Mouse (Mus musculus): ENCODE results near the gene Ehd3. TPM values are rescaled to one million over a fixed set of nuclear protein-coding genes. Genes with fewer than 3 reads are reported as not detected.
A peak's percentile ranks its signal among the peaks of the same experiment; 100 is the strongest.

The Ehd3 gene
- polyA plus RNA-seq, 1 experiment from 2014 or later = 16.7 TPM

DNA sequence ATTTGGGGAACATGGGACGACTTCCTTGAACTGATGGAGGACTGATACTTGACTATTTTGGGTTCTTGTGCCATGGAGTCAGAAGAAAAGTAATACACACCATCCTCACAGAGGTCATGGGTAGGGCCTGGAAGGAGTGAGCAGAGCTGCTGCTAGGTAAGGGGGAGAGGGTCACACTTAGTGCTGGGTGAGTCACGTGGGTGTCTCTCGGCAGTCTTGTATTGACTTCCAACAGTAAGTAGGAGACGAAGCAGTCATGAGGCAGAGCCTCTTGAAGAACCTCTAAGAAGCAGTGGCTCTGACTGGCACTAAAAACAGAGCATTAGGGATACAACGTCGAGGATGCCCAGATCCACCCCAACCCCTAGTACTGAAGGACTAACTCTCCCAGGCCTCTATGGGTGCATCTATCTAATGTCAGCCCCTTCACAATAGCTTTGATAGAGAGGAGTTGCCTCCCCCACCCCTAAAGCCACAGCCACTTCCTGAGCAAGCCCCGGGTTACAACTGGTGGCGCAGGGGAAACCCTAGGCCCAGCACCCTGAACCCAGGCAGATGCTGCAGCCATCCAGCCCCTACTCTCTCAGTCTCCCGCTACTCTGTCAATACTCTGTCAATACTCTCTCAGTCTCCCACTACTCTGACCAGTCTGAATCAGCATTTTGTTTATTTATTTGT is 65.2 kb downstream of the Ehd3 start:
- ATAC-seq (ENCODE audit: low FRiP score, low TSS enrichment) = no peak
- Histone ChIP-seq H3K36me3 (ENCODE audit: control insufficient read depth, insufficient read depth, low read length) (no peaks in the 10 kb centered on the region), H3K4me3 (replicated peaks; ENCODE audit: low read depth, low read length) (no peak overlapping the region), H3K4me2 (ENCODE audit: low read length) (no peak overlapping the region), H3K4me1 (ENCODE audit: control insufficient read depth, insufficient read depth, low read length) (no peaks in the 10 kb centered on the region), H3K27ac (replicated peaks; ENCODE audit: low read depth, low read length) (no peak overlapping the region), H3K27me3 (ENCODE audit: control insufficient read depth, insufficient read depth, low read length) (no peaks in the 10 kb centered on the region), H3K9ac (replicated peaks; ENCODE audit: low read length) (no peak overlapping the region), H3K9me3 (ENCODE audit: control insufficient read depth, low read length) (no peaks in the 10 kb centered on the region)
- 93% methylated on average over 9 of the region's 9 CpGs for WGBS
- DNase-seq = no peak

DNA sequence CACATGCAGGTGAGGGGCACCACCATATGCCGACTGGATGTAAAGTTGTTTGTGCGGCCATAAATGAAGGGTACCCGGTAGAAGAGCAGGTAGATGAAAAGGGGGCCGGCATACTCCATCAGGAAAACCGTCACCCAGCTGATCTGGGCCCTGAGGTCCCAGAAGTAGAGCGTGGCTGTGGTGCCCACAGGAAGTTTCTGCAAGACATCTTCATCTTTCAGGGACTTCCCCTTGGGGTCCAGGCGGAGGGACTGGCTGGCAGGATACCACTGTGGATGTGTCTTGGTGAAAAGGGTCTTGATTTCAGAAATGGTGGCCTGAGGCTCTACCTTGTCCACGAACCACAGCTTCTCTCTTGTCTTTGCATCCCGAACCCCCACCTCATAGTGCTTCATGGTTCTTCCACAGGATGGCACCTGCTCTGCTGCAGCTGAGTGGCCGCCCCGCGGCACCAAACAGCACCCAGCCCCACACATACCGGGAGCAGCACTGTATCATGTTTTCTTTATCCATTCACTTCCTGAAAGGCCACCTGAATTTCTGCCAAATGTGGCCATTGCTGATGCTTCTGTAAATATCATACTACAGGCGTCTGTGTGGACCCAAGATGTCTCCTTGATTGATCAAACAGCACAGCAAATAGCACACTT is 67.1 kb downstream of the Ehd3 start:
- Histone ChIP-seq H3K9me3 (ENCODE audit: control insufficient read depth, low read length) (no peaks in the 10 kb centered on the region), H3K36me3 (ENCODE audit: control insufficient read depth, insufficient read depth, low read length) (no peaks in the 10 kb centered on the region), H3K4me1 (ENCODE audit: control insufficient read depth, insufficient read depth, low read length) (no peaks in the 10 kb centered on the region), H3K9ac (replicated peaks; ENCODE audit: low read length) (no peak overlapping the region), H3K27ac (replicated peaks; ENCODE audit: low read depth, low read length) (no peak overlapping the region), H3K27me3 (ENCODE audit: control insufficient read depth, insufficient read depth, low read length) (no peaks in the 10 kb centered on the region), H3K4me2 (ENCODE audit: low read length) (no peak overlapping the region), H3K4me3 (replicated peaks; ENCODE audit: low read depth, low read length) (no peak overlapping the region)
- DNase-seq (no peak), ATAC-seq (ENCODE audit: low FRiP score, low TSS enrichment) (no peak)
- whole genome bisulfite sequencing = 91% methylated on average over 14 of the region's 14 CpGs

DNA sequence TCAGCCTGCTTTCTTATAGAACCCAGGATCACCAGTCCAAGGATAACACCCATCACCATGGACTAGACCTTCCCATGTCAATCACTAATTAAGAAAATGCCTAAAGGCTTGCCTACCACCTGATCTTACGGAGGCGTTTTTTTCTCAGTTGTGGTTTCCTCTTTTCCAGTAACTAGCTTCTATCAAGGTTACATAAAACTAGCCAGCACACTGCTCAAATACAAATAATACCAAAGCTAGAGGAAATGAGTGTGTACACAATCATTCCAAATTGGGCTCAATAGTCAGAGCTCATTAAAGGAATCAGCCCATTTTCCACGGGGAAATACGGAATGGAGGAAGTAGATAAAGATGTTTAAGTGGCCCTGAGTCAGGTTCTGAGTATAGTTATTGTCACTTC is 71.3 kb downstream of the Ehd3 start:
- Histone ChIP-seq H3K27ac (replicated peaks; ENCODE audit: low read depth, low read length) (no peak overlapping the region), H3K4me3 (replicated peaks; ENCODE audit: low read depth, low read length) (no peak overlapping the region), H3K4me2 (ENCODE audit: low read length) (no peak overlapping the region), H3K36me3 (ENCODE audit: control insufficient read depth, insufficient read depth, low read length) (no peaks in the 10 kb centered on the region), H3K4me1 (ENCODE audit: control insufficient read depth, insufficient read depth, low read length) (no peaks in the 10 kb centered on the region), H3K27me3 (ENCODE audit: control insufficient read depth, insufficient read depth, low read length) (no peaks in the 10 kb centered on the region), H3K9me3 (ENCODE audit: control insufficient read depth, low read length) (no peaks in the 10 kb centered on the region), H3K9ac (replicated peaks; ENCODE audit: low read length) (no peak overlapping the region)
- DNase-seq = no peak
- 96% methylated on average over 4 of the region's 4 CpGs for WGBS
- ATAC-seq (ENCODE audit: low FRiP score, low TSS enrichment) = no peak

DNA sequence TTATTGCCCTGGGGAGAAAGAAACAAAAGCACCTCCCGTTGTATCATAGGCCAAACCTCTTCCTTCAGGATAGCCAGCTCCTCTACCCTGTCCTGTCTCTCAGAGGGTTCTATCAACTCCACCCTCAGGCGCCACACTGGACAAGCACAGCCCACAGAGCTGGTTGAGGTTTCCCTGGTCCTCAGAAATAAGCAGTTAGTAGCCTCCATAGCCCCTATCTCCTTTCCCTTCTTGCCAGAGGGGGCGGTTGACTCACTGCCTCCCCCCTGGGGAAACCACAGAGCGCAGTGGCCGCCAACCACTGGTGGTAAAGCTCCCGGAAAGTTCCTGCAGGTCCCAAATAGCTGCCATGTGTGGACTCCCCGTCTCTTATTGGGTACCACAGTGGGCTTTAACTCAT is 71.7 kb downstream of the Ehd3 start:
- H3K4me2 ChIP-seq (ENCODE audit: low read length) = no peak overlapping the region
- H3K4me3 ChIP-seq (replicated peaks; ENCODE audit: low read depth, low read length) = no peak overlapping the region
- H3K9me3 ChIP-seq (ENCODE audit: control insufficient read depth, low read length) = no peaks in the 10 kb centered on the region
- H3K4me1 ChIP-seq (ENCODE audit: control insufficient read depth, insufficient read depth, low read length) = no peaks in the 10 kb centered on the region
- H3K27me3 ChIP-seq (ENCODE audit: control insufficient read depth, insufficient read depth, low read length) = no peaks in the 10 kb centered on the region
- ATAC-seq (ENCODE audit: low FRiP score, low TSS enrichment) (no peak), DNase-seq (no peak)
- no peak overlapping the region for H3K9ac ChIP-seq (replicated peaks; ENCODE audit: low read length)
- WGBS = 87% methylated on average over 7 of the region's 7 CpGs
- H3K36me3 ChIP-seq (ENCODE audit: control insufficient read depth, insufficient read depth, low read length) = no peaks in the 10 kb centered on the region
- H3K27ac ChIP-seq (replicated peaks; ENCODE audit: low read depth, low read length) = no peak overlapping the region

DNA sequence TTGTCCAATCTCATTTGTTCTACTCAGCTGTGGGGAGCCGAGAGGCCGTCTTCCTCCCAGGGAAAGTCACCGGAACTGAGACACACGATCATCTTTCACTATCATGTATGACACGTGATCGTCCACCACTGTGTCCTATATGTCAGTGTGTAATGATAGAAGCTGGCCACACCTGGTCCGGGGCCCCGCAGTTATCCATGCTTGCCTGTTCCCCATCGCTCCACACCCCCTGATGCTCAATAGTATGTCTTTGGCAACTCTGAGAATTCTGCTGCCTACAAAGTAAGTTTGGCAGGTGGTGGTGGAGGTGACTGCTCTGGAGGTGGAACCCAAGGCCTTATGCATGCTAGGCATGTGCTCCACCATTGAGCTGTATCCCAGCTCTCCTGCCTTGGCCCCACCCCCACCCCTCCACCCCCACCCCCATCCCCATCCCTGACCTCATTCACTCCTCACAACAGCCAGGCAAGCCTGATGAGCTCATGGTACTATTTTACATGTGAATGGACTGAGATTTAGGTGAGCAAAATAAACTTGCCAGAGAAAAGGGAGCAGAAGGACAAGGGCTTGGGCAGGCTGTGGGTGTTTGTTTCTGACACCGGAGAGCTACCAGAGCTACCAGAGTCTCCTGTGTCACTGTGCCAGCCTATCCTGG is 75.5 kb downstream of the Ehd3 start:
- H3K9me3 ChIP-seq (ENCODE audit: control insufficient read depth, low read length) = no peaks in the 10 kb centered on the region
- no peaks in the 10 kb centered on the region for H3K4me1 ChIP-seq (ENCODE audit: control insufficient read depth, insufficient read depth, low read length)
- no peak overlapping the region for H3K4me3 ChIP-seq (replicated peaks; ENCODE audit: low read depth, low read length)
- DNase-seq (no peak), ATAC-seq (ENCODE audit: low FRiP score, low TSS enrichment) (peak; percentile 34; the same call in 1 of the 2 replicates)
- 88% methylated on average over 10 of the region's 10 CpGs for WGBS
- H3K36me3 ChIP-seq (ENCODE audit: control insufficient read depth, insufficient read depth, low read length) = no peaks in the 10 kb centered on the region
- no peak overlapping the region for H3K4me2 ChIP-seq (ENCODE audit: low read length)
- no peak overlapping the region for H3K27ac ChIP-seq (replicated peaks; ENCODE audit: low read depth, low read length)
- H3K27me3 ChIP-seq (ENCODE audit: control insufficient read depth, insufficient read depth, low read length) = no peaks in the 10 kb centered on the region
- H3K9ac ChIP-seq (replicated peaks; ENCODE audit: low read length) = no peak overlapping the region

DNA sequence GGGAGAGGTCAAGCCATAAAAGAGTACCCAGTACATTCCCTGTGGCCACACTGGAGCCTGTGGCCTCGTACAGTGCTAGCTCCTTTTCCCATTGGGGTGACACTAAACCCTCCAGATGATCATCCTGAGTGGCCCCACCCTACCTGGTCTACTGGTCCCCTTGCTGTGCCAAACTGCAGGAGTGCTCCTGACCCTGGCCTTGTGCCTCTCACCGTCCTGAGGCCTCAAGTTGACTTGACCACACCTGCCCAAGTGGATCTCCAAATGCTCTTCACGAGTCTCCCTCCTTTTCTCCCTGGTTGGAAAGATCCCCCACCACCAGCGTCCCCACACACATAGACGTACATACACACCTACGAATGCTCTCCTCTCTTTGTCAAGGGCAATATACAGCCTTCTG is 76.4 kb downstream of the Ehd3 start:
- 88% methylated on average over 6 of the region's 6 CpGs for WGBS

DNA sequence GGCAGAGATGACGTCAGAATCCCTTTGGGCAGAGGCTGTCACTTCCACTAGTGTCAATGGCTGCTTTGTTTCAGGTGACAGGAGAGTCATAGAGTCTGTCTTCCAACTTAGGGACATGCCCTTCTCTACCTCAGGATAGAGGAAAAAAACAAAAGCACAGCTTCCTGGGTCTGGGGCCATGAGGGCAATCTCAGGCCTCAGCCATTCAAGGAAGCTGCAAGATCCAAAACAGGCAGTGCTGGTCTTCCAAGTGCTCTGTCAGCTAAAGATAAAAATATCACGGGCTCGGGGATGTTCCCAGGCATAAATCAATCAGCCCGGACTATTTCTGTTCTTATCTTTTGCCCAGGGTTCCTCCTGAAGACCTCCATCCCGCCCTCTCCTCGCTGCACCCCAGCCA is 77.4 kb downstream of the Ehd3 start:
- no peak overlapping the region for H3K4me3 ChIP-seq (replicated peaks; ENCODE audit: low read depth, low read length)
- H3K4me2 ChIP-seq (ENCODE audit: low read length) = no peak overlapping the region
- H3K4me1 ChIP-seq (ENCODE audit: control insufficient read depth, insufficient read depth, low read length) = no peaks in the 10 kb centered on the region
- no peak for DNase-seq
- H3K9ac ChIP-seq (replicated peaks; ENCODE audit: low read length) = no peak overlapping the region
- H3K9me3 ChIP-seq (ENCODE audit: control insufficient read depth, low read length) = no peaks in the 10 kb centered on the region
- H3K36me3 ChIP-seq (ENCODE audit: control insufficient read depth, insufficient read depth, low read length) = no peaks in the 10 kb centered on the region
- WGBS = 79% methylated on average over 6 of the region's 6 CpGs
- H3K27me3 ChIP-seq (ENCODE audit: control insufficient read depth, insufficient read depth, low read length) = no peaks in the 10 kb centered on the region
- no peak overlapping the region for H3K27ac ChIP-seq (replicated peaks; ENCODE audit: low read depth, low read length)
- ATAC-seq (ENCODE audit: low FRiP score, low TSS enrichment) = no peak

More for the DNA sequence above, 76.4 kb downstream of the Ehd3 start:
- Histone ChIP-seq H3K9me3 (ENCODE audit: control insufficient read depth, low read length) (no peaks in the 10 kb centered on the region), H3K27ac (replicated peaks; ENCODE audit: low read depth, low read length) (no peak overlapping the region), H3K36me3 (ENCODE audit: control insufficient read depth, insufficient read depth, low read length) (no peaks in the 10 kb centered on the region), H3K9ac (replicated peaks; ENCODE audit: low read length) (no peak overlapping the region), H3K4me2 (ENCODE audit: low read length) (no peak overlapping the region), H3K4me1 (ENCODE audit: control insufficient read depth, insufficient read depth, low read length) (no peaks in the 10 kb centered on the region), H3K27me3 (ENCODE audit: control insufficient read depth, insufficient read depth, low read length) (no peaks in the 10 kb centered on the region), H3K4me3 (replicated peaks; ENCODE audit: low read depth, low read length) (no peak overlapping the region)
- DNase-seq (no peak), ATAC-seq (ENCODE audit: low FRiP score, low TSS enrichment) (no peak)

Data from midbrain, embryonic 14.5 days (tissue).